Mouse (Mus musculus) CH12.LX (cell line): ENCODE measurements at regions not wholly inside any gene's neighbourhood (a gene's known extent, or its start where the extent isn't known, plus 50 kb on each side); places are given as distances from the start of the nearest gene placed in this dataset.

Source experiments
- DNase-seq: peaks from one replicate; pipeline ENCODE4 v3.0.0-alpha.2; 2013; ENCODE audit errors: extremely low read depth
- H3K27ac ChIP-seq: 2 replicates; pipeline ENCODE4 v1.5.1; 2012; ENCODE audit warnings: low read depth, mild to moderate bottlenecking, control low read depth, moderate library complexity; ENCODE audit not compliant: insufficient read depth
- H3K27me3 ChIP-seq: replicated peaks from 2 replicates; pipeline ENCODE3; 2012; ENCODE audit warnings: inconsistent platforms
- H3K36me3 ChIP-seq, 2 experiments: replicated peaks in 1 of 2; 2 replicates each; pipeline versions ENCODE3 to v1.6.1; 2012; ENCODE audit warnings: inconsistent platforms in 1 of 2, low read length in 1 of 2, mild to moderate bottlenecking in 1 of 2, mixed read lengths in 1 of 2, moderate library complexity in 1 of 2; ENCODE audit not compliant: control insufficient read depth in 1 of 2, insufficient read depth in 1 of 2
- H3K4me1 ChIP-seq, 2 experiments: 2 replicates each; pipeline ENCODE4 v1.6.1; 2012; ENCODE audit warnings: inconsistent platforms in 1 of 2, moderate library complexity in 1 of 2; ENCODE audit not compliant: insufficient read depth in 2 of 2, control insufficient read depth in 1 of 2
- H3K4me2 ChIP-seq: 2 replicates; pipeline ENCODE4 v1.6.1; 2012; ENCODE audit warnings: low read depth, mild to moderate bottlenecking, control low read depth; ENCODE audit not compliant: poor library complexity, insufficient read depth, severe bottlenecking
- H3K4me3 ChIP-seq, 3 experiments: fragments of 150-350 bp in 1 of 3; sonication (generic) in 1 of 3; replicated peaks in 1 of 3; 2 replicates each; pipeline versions ENCODE3 to v1.5.1; 2011 to 2012; ENCODE audit warnings: low read depth in 2 of 3, low read length in 2 of 3, mild to moderate bottlenecking in 2 of 3, moderate library complexity in 2 of 3, control low read depth in 1 of 3, improper control_type of control experiment in 1 of 3, inconsistent platforms in 1 of 3, mixed read lengths in 1 of 3; ENCODE audit not compliant: poor library complexity in 1 of 3
- H3K79me2 ChIP-seq: replicated peaks from 2 replicates; pipeline ENCODE4 v1.6.1; 2012; ENCODE audit warnings: mild to moderate bottlenecking, moderate library complexity; ENCODE audit not compliant: control insufficient read depth, poor library complexity, insufficient read depth, severe bottlenecking; ENCODE audit errors: extremely low read depth
- H3K9ac ChIP-seq: 2 replicates; pipeline ENCODE4 v1.6.1; 2012; ENCODE audit warnings: low read depth, mild to moderate bottlenecking, control low read depth, moderate library complexity; ENCODE audit not compliant: insufficient read depth
- H3K9me3 ChIP-seq: replicated peaks from 2 replicates; pipeline ENCODE3; 2012; ENCODE audit warnings: low read length, inconsistent platforms, mixed read lengths
- BHLHE40 ChIP-seq: IDR thresholded peaks from 2 replicates; pipeline ENCODE4 v1.6.1; 2011; ENCODE audit warnings: mild to moderate bottlenecking, low read depth, low read length, improper control_type of control experiment
- CTCF ChIP-seq, 2 experiments: IDR thresholded peaks in 1 of 2; conservative IDR thresholded peaks in 1 of 2; 2 replicates each; pipeline ENCODE4 v1.5.1; 2011 to 2012; ENCODE audit warnings: low read depth in 2 of 2, low read length in 2 of 2, improper control_type of control experiment in 1 of 2, inconsistent platforms in 1 of 2, mild to moderate bottlenecking in 1 of 2, moderate library complexity in 1 of 2
- ELF1 ChIP-seq: IDR thresholded peaks from 2 replicates; pipeline ENCODE4 v1.6.1; 2014; ENCODE audit warnings: low read depth, mild to moderate bottlenecking, inconsistent platforms, low read length, improper control_type of control experiment
- ETS1 ChIP-seq: conservative IDR thresholded peaks from 2 replicates; pipeline ENCODE4 v1.6.1; 2012; ENCODE audit warnings: low read depth, mild to moderate bottlenecking, inconsistent platforms, low read length, improper control_type of control experiment, moderate library complexity
- HCFC1 ChIP-seq: IDR thresholded peaks from 2 replicates; pipeline ENCODE4 v1.6.1; 2012; ENCODE audit warnings: low read depth, mild to moderate bottlenecking, inconsistent platforms, low read length, improper control_type of control experiment
- JUN ChIP-seq: IDR thresholded peaks from 2 replicates; pipeline ENCODE4 v1.6.1; 2011; ENCODE audit warnings: low read depth, mild to moderate bottlenecking, low read length, improper control_type of control experiment, moderate library complexity; ENCODE audit not compliant: insufficient read depth
- JUND ChIP-seq: conservative IDR thresholded peaks from 2 replicates; pipeline ENCODE4 v1.6.1; 2011; ENCODE audit warnings: low read depth, low read length, improper control_type of control experiment
- KAT2A ChIP-seq: IDR thresholded peaks from 2 replicates; pipeline ENCODE4 v1.6.1; 2012; ENCODE audit warnings: low read length, improper control_type of control experiment, inconsistent platforms; ENCODE audit not compliant: insufficient replicate concordance
- MAX ChIP-seq: IDR thresholded peaks from 2 replicates; pipeline ENCODE4 v1.6.1; 2011; ENCODE audit warnings: low read length, improper control_type of control experiment
- MAZ ChIP-seq: IDR thresholded peaks from 2 replicates; pipeline ENCODE4 v1.6.1; 2012; ENCODE audit warnings: low read depth, mild to moderate bottlenecking, inconsistent platforms, low read length, improper control_type of control experiment, moderate library complexity
- MEF2A ChIP-seq: IDR thresholded peaks from 2 replicates; pipeline ENCODE4 v1.6.1; 2014; ENCODE audit warnings: low read depth, mild to moderate bottlenecking, inconsistent platforms, low read length, improper control_type of control experiment, borderline replicate concordance
- MYC ChIP-seq: IDR thresholded peaks from 2 replicates; pipeline ENCODE4 v1.6.1; 2011; ENCODE audit warnings: low read depth, mild to moderate bottlenecking, improper control_type of control experiment, low read length
- NRF1 ChIP-seq: IDR thresholded peaks from 2 replicates; pipeline ENCODE4 v1.6.1; 2014; ENCODE audit warnings: low read depth, mild to moderate bottlenecking, inconsistent platforms, low read length, improper control_type of control experiment, moderate library complexity
- SIN3A ChIP-seq: IDR thresholded peaks from 2 replicates; pipeline ENCODE4 v1.6.1; 2012; ENCODE audit warnings: low read length, improper control_type of control experiment, inconsistent platforms
- SMC3 ChIP-seq: IDR thresholded peaks from 2 replicates; pipeline ENCODE4 v1.6.1; 2011; ENCODE audit warnings: low read depth, low read length, improper control_type of control experiment
- TBP ChIP-seq: conservative IDR thresholded peaks from 2 replicates; pipeline ENCODE4 v1.6.1; 2011; ENCODE audit warnings: low read depth, low read length, improper control_type of control experiment
- UBTF ChIP-seq: IDR thresholded peaks from 2 replicates; pipeline ENCODE4 v1.6.1; 2012; ENCODE audit warnings: low read depth, mild to moderate bottlenecking, inconsistent platforms, low read length, improper control_type of control experiment, moderate library complexity
- USF1 ChIP-seq: IDR thresholded peaks from 2 replicates; pipeline ENCODE4 v1.6.1; 2014; ENCODE audit warnings: low read depth, mild to moderate bottlenecking, inconsistent platforms, low read length, improper control_type of control experiment
- ZMIZ1 ChIP-seq: IDR thresholded peaks from 2 replicates; pipeline ENCODE4 v1.6.1; 2012; ENCODE audit warnings: low read depth, mild to moderate bottlenecking, inconsistent platforms, low read length, improper control_type of control experiment
- ZNF384 ChIP-seq: IDR thresholded peaks from 2 replicates; pipeline ENCODE4 v1.6.1; 2012; ENCODE audit warnings: low read depth, low read length, improper control_type of control experiment, inconsistent platforms
- dilution Hi-C: fragments of 300-500 bp; cut with MboI; formaldehyde crosslinking; loops from 2 replicates; pipeline ENCODE4 v1.14.3; 2020; ENCODE audit warnings: low sequenced_read_pairs; ENCODE audit not compliant: extremely low pct_unique_long_range_greater_than_20kb, extremely low pct_ligation_motif_present
- in situ Hi-C: fragments of 300-500 bp; cut with MboI; formaldehyde crosslinking; loops from 3 replicates; pipeline ENCODE4 v1.14.3; 2019; ENCODE audit warnings: low sequenced_read_pairs, low pct_ligation_motif_present, low pct_unique_long_range_greater_than_20kb, mixed read lengths

- Histone ChIP-seq H3K4me1 (no peaks in the 10 kb centered on the region), H3K36me3 (no peaks in the 10 kb centered on the region), H3K9me3 (peaks cover 32% of the 10 kb centered on the region), H3K4me2 (no peak overlapping the region), H3K9ac (no peak overlapping the region), H3K27me3 (no peaks in the 10 kb centered on the region), H3K27ac (no peak overlapping the region), H3K4me3 (no peak overlapping the region), H3K79me2 (no peaks in the 10 kb centered on the region)
- dilution Hi-C loops: no loop called here
- in situ Hi-C loops: no loop called here
- no peak for DNase-seq
- TF ChIP-seq MYC: no peak
- no peak for TF ChIP-seq SIN3A
- TF ChIP-seq NRF1: no peak
- no peak for TF ChIP-seq BHLHE40
- no peak for TF ChIP-seq MAZ
- no peak for TF ChIP-seq ZMIZ1
- no peak for TF ChIP-seq ETS1
- no peak for TF ChIP-seq JUN
- TF ChIP-seq TBP: no peak
- TF ChIP-seq USF1: no peak
- TF ChIP-seq MEF2A: no peak
- TF ChIP-seq ZNF384: no peak
- TF ChIP-seq MAX: no peak
- no peak for TF ChIP-seq CTCF (conservative IDR thresholded peaks at IDR 0.05 in 1 of 2, IDR thresholded peaks at IDR 0.05 in 1 of 2; ENCODE audit: low read depth in 2 of 2, low read length in 2 of 2)
- TF ChIP-seq SMC3: no peak
Measured at GRCm38 (mm10) chr15:93660952-93661648, 65.4 kb upstream of the Prickle1 start.

GRCm38 (mm10) chr15:93657171-93657570 lies 61.5 kb upstream of the Prickle1 start:
- Histone ChIP-seq H3K27me3 (no peaks in the 10 kb centered on the region), H3K4me1 (no peaks in the 10 kb centered on the region), H3K9ac (no peak overlapping the region), H3K4me2 (no peak overlapping the region), H3K27ac (no peak overlapping the region), H3K36me3 (no peaks in the 10 kb centered on the region), H3K4me3 (no peak overlapping the region), H3K9me3 (peaks cover 32% of the 10 kb centered on the region), H3K79me2 (no peaks in the 10 kb centered on the region)
- TF ChIP-seq ELF1: no peak
- TF ChIP-seq KAT2A: no peak
- no peak for TF ChIP-seq HCFC1
- no peak for TF ChIP-seq MEF2A
- no peak for TF ChIP-seq TBP
- TF ChIP-seq UBTF: no peak
- TF ChIP-seq JUND: no peak
- TF ChIP-seq ZMIZ1: no peak
- dilution Hi-C loops: no loop called here
- in situ Hi-C loops: no loop called here
- DNase-seq: no peak
